Mouse (Mus musculus): ENCODE measurements at regions not wholly inside any gene's neighbourhood (a gene's known extent, or its start where the extent isn't known, plus 50 kb on each side); places are given as distances from the start of the nearest gene placed in this dataset.

- H3K4me3 ChIP-seq: no peak overlapping the region
- no peak overlapping the region for H3K4me2 ChIP-seq
- no peak overlapping the region for H3K9ac ChIP-seq
- WGBS: 64% methylated on average over 2 of the region's 2 CpGs
- peaks cover 8% of the 10 kb centered on the region for H3K4me1 ChIP-seq
- no peaks in the 10 kb centered on the region for H3K9me3 ChIP-seq
- no peak for ATAC-seq (ENCODE audit: borderline replicate concordance, extremely low read depth, low FRiP score, low TSS enrichment)
- H3K27me3 ChIP-seq: no peaks in the 10 kb centered on the region
- no peaks in the 10 kb centered on the region for H3K36me3 ChIP-seq
- no peak overlapping the region for H3K27ac ChIP-seq
Measured at GRCm38 (mm10) chr1:193577821-193578220, 207.7 kb upstream of the Camk1g start.

GRCm38 (mm10) chr1:193575986-193576713, 206.1 kb upstream of the Camk1g start:
- no peak overlapping the region for H3K27ac ChIP-seq
- ATAC-seq (ENCODE audit: borderline replicate concordance, extremely low read depth, low FRiP score, low TSS enrichment): peak; percentile 84; the same call in 1 of the 2 replicates
- no peaks in the 10 kb centered on the region for H3K36me3 ChIP-seq
- no peaks in the 10 kb centered on the region for H3K9me3 ChIP-seq
- 6% methylated on average over 12 of the region's 12 CpGs for WGBS
- H3K27me3 ChIP-seq: no peaks in the 10 kb centered on the region
- peaks cover 11% of the 10 kb centered on the region for H3K4me1 ChIP-seq
- H3K9ac ChIP-seq: no peak overlapping the region
- H3K4me3 ChIP-seq: no peak overlapping the region
- H3K4me2 ChIP-seq: no peak overlapping the region

- no peaks in the 10 kb centered on the region for H3K27me3 ChIP-seq
- peaks cover 8% of the 10 kb centered on the region for H3K4me1 ChIP-seq
- H3K36me3 ChIP-seq: no peaks in the 10 kb centered on the region
- no peak overlapping the region for H3K4me2 ChIP-seq
- H3K4me3 ChIP-seq: no peak overlapping the region
- H3K9me3 ChIP-seq: no peaks in the 10 kb centered on the region
- WGBS: 82% methylated on average over 2 of the region's 2 CpGs
- no peak overlapping the region for H3K9ac ChIP-seq
- ATAC-seq (ENCODE audit: borderline replicate concordance, extremely low read depth, low FRiP score, low TSS enrichment): no peak
- no peak overlapping the region for H3K27ac ChIP-seq
Measured at GRCm38 (mm10) chr1:193572827-193573226, 202.7 kb upstream of the Camk1g start.

- ATAC-seq (ENCODE audit: borderline replicate concordance, extremely low read depth, low FRiP score, low TSS enrichment): no peak
- Histone ChIP-seq H3K9me3 (no peaks in the 10 kb centered on the region), H3K27me3 (no peaks in the 10 kb centered on the region), H3K27ac (no peak overlapping the region), H3K4me2 (no peak overlapping the region), H3K36me3 (no peaks in the 10 kb centered on the region), H3K9ac (no peak overlapping the region), H3K4me3 (no peak overlapping the region), H3K4me1 (peaks cover 8% of the 10 kb centered on the region)
- WGBS: 84% methylated on average over 3 of the region's 3 CpGs
Measured at GRCm38 (mm10) chr1:193572411-193572810, 202.3 kb upstream of the Camk1g start.

- no peak overlapping the region for H3K27ac ChIP-seq
Measured at GRCm38 (mm10) chr1:193571088-193571487, 201.0 kb upstream of the Camk1g start.

GRCm38 (mm10) chr1:193568586-193569174, 198.6 kb upstream of the Camk1g start:
- Histone ChIP-seq H3K9me3 (no peaks in the 10 kb centered on the region), H3K27me3 (no peaks in the 10 kb centered on the region), H3K4me1 (peaks cover 11% of the 10 kb centered on the region; the same call in 1 of the 2 replicates), H3K4me2 (no peak overlapping the region), H3K9ac (no peak overlapping the region), H3K27ac (no peak overlapping the region), H3K36me3 (no peaks in the 10 kb centered on the region), H3K4me3 (no peak overlapping the region)
- ATAC-seq (ENCODE audit: borderline replicate concordance, extremely low read depth, low FRiP score, low TSS enrichment): no peak
- WGBS: 39% methylated on average over 4 of the region's 4 CpGs

More at GRCm38 (mm10) chr1:193571088-193571487, 201.0 kb upstream of the Camk1g start:
- Histone ChIP-seq H3K4me3 (no peak overlapping the region), H3K4me1 (peaks cover 6% of the 10 kb centered on the region; the same call in 1 of the 2 replicates), H3K27me3 (no peaks in the 10 kb centered on the region), H3K9me3 (no peaks in the 10 kb centered on the region), H3K36me3 (no peaks in the 10 kb centered on the region), H3K4me2 (no peak overlapping the region), H3K9ac (no peak overlapping the region)
- ATAC-seq (ENCODE audit: borderline replicate concordance, extremely low read depth, low FRiP score, low TSS enrichment): no peak

GRCm38 (mm10) chr1:193567217-193567616, 197.1 kb upstream of the Camk1g start:
- Histone ChIP-seq H3K27ac (no peak overlapping the region), H3K4me3 (no peak overlapping the region), H3K36me3 (no peaks in the 10 kb centered on the region), H3K9ac (no peak overlapping the region), H3K9me3 (no peaks in the 10 kb centered on the region), H3K4me2 (no peak overlapping the region), H3K4me1 (peaks cover 11% of the 10 kb centered on the region; the same call in 1 of the 2 replicates), H3K27me3 (no peaks in the 10 kb centered on the region)
- WGBS: 44% methylated on average over 1 of the region's 1 CpGs
- ATAC-seq (ENCODE audit: borderline replicate concordance, extremely low read depth, low FRiP score, low TSS enrichment): no peak

- no peak overlapping the region for H3K4me2 ChIP-seq
- H3K4me1 ChIP-seq: peaks cover 8% of the 10 kb centered on the region; the same call in 1 of the 2 replicates
- no peak overlapping the region for H3K4me3 ChIP-seq
- H3K27me3 ChIP-seq: no peaks in the 10 kb centered on the region
- H3K9me3 ChIP-seq: no peaks in the 10 kb centered on the region
- 42% methylated on average over 3 of the region's 3 CpGs for WGBS
- H3K27ac ChIP-seq: no peak overlapping the region
- H3K36me3 ChIP-seq: no peaks in the 10 kb centered on the region
- H3K9ac ChIP-seq: no peak overlapping the region
- no peak for ATAC-seq (ENCODE audit: borderline replicate concordance, extremely low read depth, low FRiP score, low TSS enrichment)
Measured at GRCm38 (mm10) chr1:193564225-193564624, 194.1 kb upstream of the Camk1g start.

- no peak overlapping the region for H3K9ac ChIP-seq
- H3K4me3 ChIP-seq: no peak overlapping the region
- no peak for ATAC-seq (ENCODE audit: borderline replicate concordance, extremely low read depth, low FRiP score, low TSS enrichment)
- WGBS: 80% methylated on average over 2 of the region's 2 CpGs
- no peaks in the 10 kb centered on the region for H3K36me3 ChIP-seq
- H3K4me2 ChIP-seq: no peak overlapping the region
- H3K27ac ChIP-seq: no peak overlapping the region
- H3K27me3 ChIP-seq: no peaks in the 10 kb centered on the region
- H3K4me1 ChIP-seq: peaks cover 13% of the 10 kb centered on the region
- no peaks in the 10 kb centered on the region for H3K9me3 ChIP-seq
Measured at GRCm38 (mm10) chr1:193562242-193562641, 192.1 kb upstream of the Camk1g start.

- Histone ChIP-seq H3K4me1 (peaks cover 5% of the 10 kb centered on the region; the same call in 1 of the 2 replicates), H3K4me3 (no peak overlapping the region), H3K27ac (0 out of 2 replicates have a peak overlapping the region, but pooled peaks have one; percentile 6), H3K27me3 (no peaks in the 10 kb centered on the region), H3K9me3 (no peaks in the 10 kb centered on the region), H3K4me2 (no peak overlapping the region), H3K36me3 (no peaks in the 10 kb centered on the region), H3K9ac (no peak overlapping the region)
- WGBS: 18% methylated on average over 4 of the region's 4 CpGs
- no peak for ATAC-seq (ENCODE audit: borderline replicate concordance, extremely low read depth, low FRiP score, low TSS enrichment)
Measured at GRCm38 (mm10) chr1:193558122-193558521, 188.0 kb upstream of the Camk1g start.

- 78% methylated on average over 3 of the region's 3 CpGs for WGBS
- no peak for ATAC-seq (ENCODE audit: borderline replicate concordance, extremely low read depth, low FRiP score, low TSS enrichment)
Measured at GRCm38 (mm10) chr1:193554731-193555130, 184.6 kb upstream of the Camk1g start.

GRCm38 (mm10) chr1:193552348-193552747, 182.2 kb upstream of the Camk1g start:
- no peak overlapping the region for H3K4me2 ChIP-seq
- H3K27me3 ChIP-seq: no peaks in the 10 kb centered on the region
- H3K4me3 ChIP-seq: no peak overlapping the region
- no peak overlapping the region for H3K9ac ChIP-seq
- H3K4me1 ChIP-seq: peaks cover 7% of the 10 kb centered on the region; the same call in 1 of the 2 replicates
- 54% methylated on average over 2 of the region's 2 CpGs for WGBS
- H3K9me3 ChIP-seq: no peaks in the 10 kb centered on the region
- H3K36me3 ChIP-seq: no peaks in the 10 kb centered on the region
- no peak for ATAC-seq (ENCODE audit: borderline replicate concordance, extremely low read depth, low FRiP score, low TSS enrichment)
- no peak overlapping the region for H3K27ac ChIP-seq

More at GRCm38 (mm10) chr1:193554731-193555130, 184.6 kb upstream of the Camk1g start:
- no peaks in the 10 kb centered on the region for H3K27me3 ChIP-seq
- H3K4me3 ChIP-seq: no peak overlapping the region
- peaks cover 12% of the 10 kb centered on the region; the same call in 1 of the 2 replicates for H3K4me1 ChIP-seq
- H3K27ac ChIP-seq: no peak overlapping the region
- H3K36me3 ChIP-seq: no peaks in the 10 kb centered on the region
- no peaks in the 10 kb centered on the region for H3K9me3 ChIP-seq
- no peak overlapping the region for H3K9ac ChIP-seq
- H3K4me2 ChIP-seq: no peak overlapping the region
